Mouse (Mus musculus) lung, postnatal 36 days (tissue): ENCODE data around the gene Sgo1.
"Not testable (repeated sequence)": the region's sequence is repeated elsewhere in the genome, so short reads cannot be mapped to it uniquely, and the experiment has no call there.

Experiments used
- DNase-seq: peaks from one replicate; pipeline ENCODE4 v3.0.0; 2022; ENCODE audit warnings: mixed read lengths

The Sgo1 gene

DNA sequence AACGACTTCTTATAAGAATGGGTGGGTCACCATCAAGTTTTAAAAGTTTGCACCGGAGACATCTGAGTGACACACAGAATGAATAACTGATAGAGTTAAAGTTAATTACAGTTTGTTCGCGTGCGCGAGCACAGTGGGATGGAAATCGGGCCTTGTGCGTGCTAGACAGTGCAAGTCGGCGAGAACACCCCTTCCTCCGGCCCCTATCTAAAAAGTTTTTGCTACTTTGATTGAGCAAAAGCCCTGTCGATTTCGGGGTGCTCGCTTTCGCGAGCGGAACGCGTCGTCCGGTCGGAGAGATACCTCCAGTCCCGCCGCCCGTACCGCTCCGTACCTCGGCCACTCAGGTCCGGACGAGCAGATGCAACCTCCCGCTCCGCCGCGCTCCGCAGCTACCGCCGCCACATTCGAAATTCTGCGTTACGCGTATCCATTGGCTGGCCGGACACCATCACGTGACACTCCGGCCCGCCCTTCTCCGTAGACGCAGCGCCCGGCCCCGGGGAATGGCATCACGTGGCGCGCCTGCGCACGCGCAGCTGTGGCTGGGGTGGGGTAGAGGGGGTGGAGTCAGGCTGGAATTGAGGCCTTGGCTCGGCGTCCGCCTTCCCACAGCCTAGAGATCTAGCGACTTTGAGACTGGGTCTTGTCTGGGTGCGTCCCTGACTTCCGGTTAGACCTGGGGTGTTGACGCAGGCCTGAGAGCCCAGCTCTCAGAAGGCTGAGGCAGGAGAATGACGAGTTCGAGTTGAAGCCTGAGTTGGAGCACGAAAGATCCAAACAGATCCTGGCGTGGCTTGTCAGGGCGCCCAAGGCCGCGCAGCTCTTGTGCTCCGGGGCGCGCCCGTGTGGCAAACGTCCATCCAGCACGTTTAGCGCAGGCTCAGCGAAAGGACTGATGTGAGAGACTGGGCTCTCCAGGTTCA, at the start of gene Sgo1:
Sgo1 (minus strand) TSS at position 457 of the 926 bp plus-strand sequence.
- peak; percentile 97 for DNase-seq

DNA sequence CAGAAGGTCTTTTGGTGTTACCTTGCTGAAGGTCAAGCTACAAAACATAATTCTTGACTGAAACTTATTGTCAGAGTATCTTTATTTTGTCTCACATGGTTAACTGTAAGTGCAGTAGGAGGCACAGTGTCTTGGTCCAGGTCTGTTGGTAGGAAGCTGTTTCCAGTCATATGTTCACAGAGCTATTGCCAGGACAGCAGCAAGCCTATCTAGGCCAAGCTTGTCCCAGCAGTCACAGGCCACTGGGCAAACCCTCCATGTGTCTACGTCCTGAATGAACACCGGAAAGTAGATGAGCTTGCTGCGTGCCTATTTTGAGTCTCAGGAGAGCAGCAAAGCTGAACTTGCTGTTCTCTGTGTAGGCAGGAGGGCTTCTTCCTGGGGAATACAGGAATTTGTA, 29.8 kb upstream of the Sgo1 start:
- DNase-seq = not testable (repeated sequence)

GRCm38 (mm10) chr17:53718474-53718873, 29.3 kb upstream of the Sgo1 start:
- DNase-seq = no peak

DNA sequence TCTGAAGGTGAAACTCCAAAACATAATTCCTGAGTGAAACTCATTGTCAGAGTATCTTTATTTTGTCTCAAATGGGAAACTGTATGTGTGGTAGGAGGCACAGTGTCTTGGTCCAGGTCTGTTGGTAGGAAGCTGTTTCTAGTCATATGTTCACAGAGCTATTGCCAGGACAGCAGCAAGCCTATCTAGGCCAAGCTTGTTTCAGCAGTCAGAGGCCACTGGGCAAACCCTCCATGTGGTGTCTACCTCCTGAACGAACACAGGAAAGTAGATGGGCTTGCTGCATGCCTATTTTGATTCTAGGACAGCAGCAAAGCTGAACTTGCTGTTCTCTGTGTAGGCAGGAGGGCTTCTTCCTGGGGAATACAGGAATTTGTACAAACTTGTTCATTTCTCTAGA, 26.0 kb upstream of the Sgo1 start:
- DNase-seq = not testable (repeated sequence)

- no peak for DNase-seq
Observed at GRCm38 (mm10) chr17:53714453-53714852, 25.3 kb upstream of the Sgo1 start.

GRCm38 (mm10) chr17:53697521-53697920, 8.4 kb upstream of the Sgo1 start:
- DNase-seq = not testable (repeated sequence)

GRCm38 (mm10) chr17:53694039-53694438, 4.9 kb upstream of the Sgo1 start:
- DNase-seq = peak; percentile 69

DNA sequence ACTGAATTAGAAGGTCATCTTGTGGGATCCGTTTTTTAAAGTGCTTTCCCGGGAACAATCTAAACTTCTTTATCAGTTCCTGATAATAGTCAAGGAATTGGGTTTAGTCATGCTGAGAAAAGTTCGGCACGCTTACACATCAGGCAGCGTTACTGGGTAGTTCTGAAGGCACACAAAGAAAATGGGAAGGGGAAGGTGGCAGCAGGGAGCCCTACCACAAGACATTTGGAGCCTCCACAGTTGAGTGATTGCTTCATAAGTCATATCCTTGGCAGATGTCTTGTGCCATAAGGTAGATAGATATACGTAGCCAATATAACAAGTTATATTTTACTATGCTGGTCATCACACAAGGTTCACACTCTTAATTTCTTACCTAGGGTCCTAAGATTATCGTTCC, 813 bp upstream of the Sgo1 start:
- DNase-seq = peak; percentile 18

DNA sequence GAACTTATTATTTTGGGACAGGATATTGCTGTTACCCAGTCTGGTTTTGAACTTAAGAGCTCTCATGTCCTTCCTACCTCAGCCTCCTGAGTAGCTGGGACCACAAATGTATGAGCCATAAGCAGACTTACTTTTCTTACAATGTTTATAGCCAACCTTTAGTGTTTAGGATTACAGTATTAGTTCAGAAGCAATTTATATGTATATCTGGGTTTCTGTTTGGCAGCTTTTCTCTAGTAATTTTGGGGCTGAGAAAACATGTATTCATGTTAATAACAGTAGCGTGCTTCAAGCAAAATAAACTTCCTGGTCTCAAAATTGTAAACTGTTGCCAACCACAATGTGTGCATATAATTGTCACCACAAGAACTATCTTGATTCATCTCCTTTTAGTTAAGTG, 812 bp downstream of the Sgo1 start:
- no peak for DNase-seq

DNA sequence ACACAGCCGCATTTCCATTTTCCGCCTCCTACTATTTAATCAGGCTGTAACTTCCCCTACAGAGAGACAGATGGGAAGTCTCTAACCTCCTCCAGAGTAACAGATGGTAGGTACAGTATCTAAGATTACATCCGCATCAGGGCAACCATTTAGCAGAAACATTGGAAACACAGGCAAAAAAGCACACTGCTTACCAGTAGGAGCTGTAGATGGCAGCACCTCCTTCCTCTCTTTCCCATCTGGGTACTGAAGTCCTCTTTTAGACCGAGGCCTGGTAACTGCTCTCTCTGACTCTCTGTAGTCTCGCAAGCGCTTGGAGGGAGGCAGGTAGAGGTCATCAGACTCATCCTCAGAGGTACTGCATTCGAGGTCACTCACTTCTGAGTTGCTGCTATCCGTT, 10.4 kb downstream of the Sgo1 start:
- DNase-seq = peak; percentile 26

DNA sequence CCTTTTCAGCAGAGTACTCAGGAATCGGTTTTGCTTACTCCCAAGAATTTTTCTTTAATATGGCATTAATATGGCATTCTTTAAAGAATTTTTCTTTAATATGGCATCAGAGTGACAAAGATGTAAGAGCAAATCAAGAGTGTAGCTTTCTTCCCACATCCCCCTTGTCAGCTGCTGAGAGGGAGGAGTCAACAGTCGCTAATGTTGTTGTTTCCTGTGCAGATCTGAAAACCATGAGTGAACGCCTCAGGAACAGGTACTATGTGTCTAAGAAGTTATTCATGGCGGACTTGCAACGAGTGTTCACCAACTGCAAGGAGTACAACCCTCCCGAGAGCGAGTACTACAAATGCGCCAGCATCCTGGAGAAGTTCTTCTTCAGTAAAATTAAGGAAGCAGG, 18.7 kb downstream of the Sgo1 start:
- DNase-seq = no peak

DNA sequence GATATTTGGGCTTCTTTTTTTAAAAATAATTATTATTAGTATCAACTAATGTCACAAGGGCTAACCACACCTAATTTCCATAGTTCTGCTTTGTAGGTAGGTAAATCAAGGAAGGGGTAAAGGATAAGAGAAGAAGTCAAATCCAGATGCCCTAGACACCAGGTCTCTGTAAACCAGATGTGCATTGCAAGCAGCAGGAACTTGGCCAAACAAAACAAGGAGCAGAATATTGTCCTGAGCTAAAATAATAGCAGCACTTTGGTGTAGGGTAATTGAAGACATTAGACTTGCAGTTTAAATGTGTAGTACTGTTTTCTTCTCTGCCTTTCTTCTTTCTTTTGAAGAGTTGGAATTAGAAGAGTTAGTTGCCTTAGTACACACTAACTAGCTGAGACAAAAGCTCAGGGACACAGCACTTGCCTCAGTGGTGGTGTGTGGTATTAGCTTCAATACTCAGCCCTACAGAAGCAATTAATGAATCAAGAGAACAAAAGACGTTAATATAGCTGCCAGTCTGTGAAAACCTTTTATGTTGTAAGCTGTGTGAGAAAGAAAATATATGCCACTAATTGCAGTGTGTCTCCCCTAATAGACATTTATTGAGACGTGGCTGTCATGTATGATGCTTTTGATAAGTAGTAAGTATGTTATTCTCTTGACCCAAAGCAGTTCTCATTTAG, 24.3 kb downstream of the Sgo1 start:
- no peak for DNase-seq

GRCm38 (mm10) chr17:53664267-53664666, 24.9 kb downstream of the Sgo1 start:
- DNase-seq = no peak

- no peak for DNase-seq
Observed at GRCm38 (mm10) chr17:53661056-53661840, 27.9 kb downstream of the Sgo1 start.

DNA sequence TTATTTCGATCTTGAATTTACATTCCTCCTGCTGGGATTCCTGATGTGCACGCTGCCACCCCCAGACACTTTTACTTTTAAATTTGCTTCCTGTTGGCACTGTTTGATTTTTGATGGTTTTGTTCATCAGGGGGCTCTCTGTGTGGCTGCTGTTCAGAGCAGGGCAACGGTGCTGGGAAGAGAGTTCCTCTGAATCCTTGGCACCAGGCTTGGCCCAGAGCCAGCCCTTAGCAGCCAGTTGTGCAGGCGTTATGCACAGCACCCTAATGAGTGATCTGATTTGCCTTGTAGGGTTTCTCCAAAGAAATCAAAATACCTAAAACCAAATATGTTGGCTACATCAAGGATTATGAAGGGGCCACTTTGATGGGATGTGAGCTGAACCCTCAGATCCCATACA, 29.4 kb downstream of the Sgo1 start:
- no peak for DNase-seq

DNA sequence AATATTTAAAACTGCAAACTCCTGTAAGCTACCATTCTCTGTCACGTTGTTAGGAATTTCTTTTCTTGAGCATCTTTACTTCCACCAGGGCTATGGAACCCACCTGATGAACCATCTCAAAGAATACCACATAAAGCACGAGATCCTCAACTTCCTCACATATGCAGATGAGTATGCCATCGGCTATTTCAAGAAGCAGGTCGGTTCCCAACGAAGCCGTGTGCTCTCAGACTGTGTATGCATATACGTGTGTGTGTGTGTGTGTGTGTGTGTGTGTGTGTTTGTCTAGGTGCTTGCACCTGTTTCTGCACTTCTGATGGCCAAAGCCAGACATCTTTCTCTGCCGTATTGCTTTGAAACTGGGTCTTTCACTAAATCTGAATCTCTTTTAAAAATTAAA, 29.9 kb downstream of the Sgo1 start:
- DNase-seq = no peak

- DNase-seq = no peak
Observed at GRCm38 (mm10) chr17:53658668-53659067, 30.5 kb downstream of the Sgo1 start.

- DNase-seq = peak; percentile 27
Observed at GRCm38 (mm10) chr17:53657391-53657790, 31.7 kb downstream of the Sgo1 start.

GRCm38 (mm10) chr17:53656369-53656860, 32.7 kb downstream of the Sgo1 start:
- no peak for DNase-seq

DNA sequence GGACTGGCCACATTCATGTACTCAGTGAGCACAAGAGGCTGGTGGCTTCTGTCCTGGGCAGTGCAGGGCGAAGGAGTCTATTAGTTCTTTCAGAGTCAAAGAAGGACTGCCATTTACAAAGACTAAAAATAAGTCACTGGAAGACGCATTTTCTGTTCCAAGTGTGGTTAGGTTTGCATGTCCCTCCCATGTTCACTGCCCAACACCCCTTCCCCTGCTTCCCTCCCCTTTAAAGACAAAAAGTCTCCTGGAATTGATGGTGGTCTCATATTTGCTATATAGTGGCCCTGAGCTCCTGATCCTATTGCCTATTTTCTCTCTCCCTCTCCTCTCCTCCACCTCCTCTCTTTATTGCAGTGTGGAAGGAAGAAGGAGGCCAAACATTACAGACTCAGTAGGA, 33.2 kb downstream of the Sgo1 start:
- no peak for DNase-seq

- DNase-seq = no peak
Observed at GRCm38 (mm10) chr17:53655081-53655480, 34.1 kb downstream of the Sgo1 start.

GRCm38 (mm10) chr17:53654596-53654995, 34.5 kb downstream of the Sgo1 start:
- DNase-seq = no peak

- peak; percentile 40 for DNase-seq
Observed at GRCm38 (mm10) chr17:53650251-53650661, 38.9 kb downstream of the Sgo1 start.
